Comparison of ENCODE assay signal across 9 mouse cellular contexts in the genomic region with DNA sequence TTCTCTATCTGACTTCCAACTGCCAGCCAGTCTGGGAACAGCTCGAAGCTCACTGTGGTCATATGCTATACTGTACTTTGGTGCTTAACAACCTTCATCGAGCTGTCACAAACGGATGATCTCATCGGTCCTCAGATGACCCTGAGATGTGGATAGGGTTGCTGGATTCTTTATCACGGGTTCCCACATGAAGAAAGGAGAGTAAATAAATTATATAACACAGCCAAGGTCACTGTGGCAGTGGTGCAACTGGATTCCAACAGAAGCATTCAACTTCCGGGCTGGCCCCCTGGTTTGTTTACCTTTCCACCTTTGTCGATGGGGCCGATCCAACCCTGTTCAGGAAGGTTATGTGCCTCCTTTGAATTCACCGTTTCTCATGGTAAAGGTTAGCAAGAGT.
DNase-seq lines count a peak whose midpoint lies in the region; ATAC-seq lines count a peak whose summit lies in the region.
"Had no signal": no experiment of that assay in that cellular context is flagged by ENCODE, and none has a peak within 500 bp of the region (broad histone marks: within the 10 kb centered on the region; RNA-seq: fewer than 3 reads in every experiment).

No protein-coding gene starts in this region.

- no peak overlapping the region for H3K4me3 ChIP-seq in brown adipose tissue, adult 24 weeks (ENCODE audit: insufficient read depth, low read depth, low read length)
- H3K4me3 ChIP-seq: limb, embryonic 13.5 days had no signal

- no peak for ATAC-seq in megakaryocyte progenitor cell, adult 5-6 weeks (replicated peaks; ENCODE audit: poor library complexity)

- H3K27ac ChIP-seq in brown adipose tissue, adult 24 weeks (replicated peaks; ENCODE audit: low read depth, low read length): peak overlapping the region; percentile 88
- H3K27ac ChIP-seq: limb, embryonic 13.5 days had no signal

- H3K4me1 ChIP-seq in brown adipose tissue, adult 24 weeks (ENCODE audit: control insufficient read depth, insufficient read depth, insufficient read length, low read length): peaks cover 15% of the 10 kb centered on the region; the same call in 1 of the 2 replicates

- DNase-seq in gastrocnemius, adult 18-20 months (ENCODE audit: low spot score): peak; percentile 48
- DNase-seq in gastrocnemius, postnatal 10 days: no peak
- peak; percentile 67 for DNase-seq in kidney, adult 9 months
- peak; percentile 63 for DNase-seq in lung, postnatal 25 days (ENCODE audit: low spot score)
- DNase-seq in frontal cortex, postnatal 36 days (ENCODE audit: low spot score in 2 of 2): no peak
- no peak for DNase-seq in spleen, postnatal 10 days (ENCODE audit: low spot score in 2 of 2)

Comparison
In these comparisons a context has a peak if more than half of its experiments do, and no peak if none do; other contexts are left out.
1. DNase-seq: peak in gastrocnemius, adult 18-20 months (single experiment), kidney, adult 9 months (single experiment) and lung, postnatal 25 days (single experiment); none in gastrocnemius, postnatal 10 days (single experiment), frontal cortex, postnatal 36 days (0 of 2) and spleen, postnatal 10 days (0 of 2).